Mouse (Mus musculus): ENCODE data around the gene Pdzd2. TPM values are rescaled to one million over a fixed set of nuclear protein-coding genes. Genes with fewer than 3 reads are reported as not detected.

The Pdzd2 gene
- polyA plus RNA-seq, 1 experiment = 2.4 TPM

GRCm38 (mm10) chr15:12357459-12357858 is 382.3 kb downstream of the Pdzd2 start:
- H3K27ac ChIP-seq (ENCODE audit: insufficient read depth, low read length) = no peak overlapping the region
- TF ChIP-seq POLR2A (IDR thresholded peaks at IDR 0.05; ENCODE audit: low read depth, low read length) (no peak), CTCF (IDR thresholded peaks at IDR 0.05; ENCODE audit: borderline replicate concordance, insufficient read depth, low read length) (no peak)
- H3K4me1 ChIP-seq (ENCODE audit: control insufficient read depth, insufficient read depth, low read length) = no peaks in the 10 kb centered on the region
- H3K4me3 ChIP-seq (ENCODE audit: insufficient read depth, low read length) = no peak overlapping the region

GRCm38 (mm10) chr15:12355907-12356306 is 383.8 kb downstream of the Pdzd2 start:
- no peak for TF ChIP-seq CTCF (IDR thresholded peaks at IDR 0.05; ENCODE audit: borderline replicate concordance, insufficient read depth, low read length)
- TF ChIP-seq POLR2A (IDR thresholded peaks at IDR 0.05; ENCODE audit: low read depth, low read length) = no peak
- H3K4me1 ChIP-seq (ENCODE audit: control insufficient read depth, insufficient read depth, low read length) = no peaks in the 10 kb centered on the region
- H3K27ac ChIP-seq (ENCODE audit: insufficient read depth, low read length) = no peak overlapping the region
- no peak overlapping the region for H3K4me3 ChIP-seq (ENCODE audit: insufficient read depth, low read length)

- no peak overlapping the region for H3K27ac ChIP-seq (ENCODE audit: insufficient read depth, low read length)
- H3K4me1 ChIP-seq (ENCODE audit: control insufficient read depth, insufficient read depth, low read length) = no peaks in the 10 kb centered on the region
- no peak overlapping the region for H3K4me3 ChIP-seq (ENCODE audit: insufficient read depth, low read length)
- TF ChIP-seq CTCF (IDR thresholded peaks at IDR 0.05; ENCODE audit: borderline replicate concordance, insufficient read depth, low read length) = no peak
- no peak for TF ChIP-seq POLR2A (IDR thresholded peaks at IDR 0.05; ENCODE audit: low read depth, low read length)
Measured at GRCm38 (mm10) chr15:12355261-12355660, 384.5 kb downstream of the Pdzd2 start.

GRCm38 (mm10) chr15:12354281-12354810 is 385.4 kb downstream of the Pdzd2 start:
- TF ChIP-seq CTCF (IDR thresholded peaks at IDR 0.05; ENCODE audit: borderline replicate concordance, insufficient read depth, low read length) (no peak), POLR2A (IDR thresholded peaks at IDR 0.05; ENCODE audit: low read depth, low read length) (no peak)
- H3K27ac ChIP-seq (ENCODE audit: insufficient read depth, low read length) = no peak overlapping the region
- H3K4me3 ChIP-seq (ENCODE audit: insufficient read depth, low read length) = no peak overlapping the region
- no peaks in the 10 kb centered on the region for H3K4me1 ChIP-seq (ENCODE audit: control insufficient read depth, insufficient read depth, low read length)

- no peak for TF ChIP-seq CTCF (IDR thresholded peaks at IDR 0.05; ENCODE audit: borderline replicate concordance, insufficient read depth, low read length)
- Histone ChIP-seq H3K27ac (ENCODE audit: insufficient read depth, low read length) (no peak overlapping the region), H3K4me1 (ENCODE audit: control insufficient read depth, insufficient read depth, low read length) (no peaks in the 10 kb centered on the region), H3K4me3 (ENCODE audit: insufficient read depth, low read length) (no peak overlapping the region)
Measured at GRCm38 (mm10) chr15:12351470-12351869, 388.3 kb downstream of the Pdzd2 start.

- Histone ChIP-seq H3K4me1 (ENCODE audit: control insufficient read depth, insufficient read depth, low read length) (no peaks in the 10 kb centered on the region), H3K27ac (ENCODE audit: insufficient read depth, low read length) (no peak overlapping the region), H3K4me3 (ENCODE audit: insufficient read depth, low read length) (no peak overlapping the region)
- TF ChIP-seq CTCF (IDR thresholded peaks at IDR 0.05; ENCODE audit: borderline replicate concordance, insufficient read depth, low read length) (no peak), POLR2A (IDR thresholded peaks at IDR 0.05; ENCODE audit: low read depth, low read length) (no peak)
Measured at GRCm38 (mm10) chr15:12349840-12350239, 389.9 kb downstream of the Pdzd2 start.

GRCm38 (mm10) chr15:12348950-12349349 is 390.8 kb downstream of the Pdzd2 start:
- H3K4me1 ChIP-seq (ENCODE audit: control insufficient read depth, insufficient read depth, low read length) = no peaks in the 10 kb centered on the region
- H3K4me3 ChIP-seq (ENCODE audit: insufficient read depth, low read length) = no peak overlapping the region
- TF ChIP-seq CTCF (IDR thresholded peaks at IDR 0.05; ENCODE audit: borderline replicate concordance, insufficient read depth, low read length) (no peak), POLR2A (IDR thresholded peaks at IDR 0.05; ENCODE audit: low read depth, low read length) (no peak)
- no peak overlapping the region for H3K27ac ChIP-seq (ENCODE audit: insufficient read depth, low read length)

GRCm38 (mm10) chr15:12346916-12347315 is 392.8 kb downstream of the Pdzd2 start:
- no peak overlapping the region for H3K27ac ChIP-seq (ENCODE audit: insufficient read depth, low read length)
- TF ChIP-seq CTCF (IDR thresholded peaks at IDR 0.05; ENCODE audit: borderline replicate concordance, insufficient read depth, low read length) (no peak), POLR2A (IDR thresholded peaks at IDR 0.05; ENCODE audit: low read depth, low read length) (no peak)
- no peaks in the 10 kb centered on the region for H3K4me1 ChIP-seq (ENCODE audit: control insufficient read depth, insufficient read depth, low read length)
- H3K4me3 ChIP-seq (ENCODE audit: insufficient read depth, low read length) = no peak overlapping the region

GRCm38 (mm10) chr15:12341401-12341758 is 398.3 kb downstream of the Pdzd2 start:
- Histone ChIP-seq H3K27ac (ENCODE audit: insufficient read depth, low read length) (no peak overlapping the region), H3K4me3 (ENCODE audit: insufficient read depth, low read length) (no peak overlapping the region), H3K4me1 (ENCODE audit: control insufficient read depth, insufficient read depth, low read length) (peaks cover 5% of the 10 kb centered on the region; the same call in 1 of the 2 replicates)
- TF ChIP-seq CTCF (IDR thresholded peaks at IDR 0.05; ENCODE audit: borderline replicate concordance, insufficient read depth, low read length) (no peak), POLR2A (IDR thresholded peaks at IDR 0.05; ENCODE audit: low read depth, low read length) (no peak)

- Histone ChIP-seq H3K4me3 (ENCODE audit: insufficient read depth, low read length) (no peak overlapping the region), H3K27ac (ENCODE audit: insufficient read depth, low read length) (no peak overlapping the region), H3K4me1 (ENCODE audit: control insufficient read depth, insufficient read depth, low read length) (peaks cover 5% of the 10 kb centered on the region; the same call in 1 of the 2 replicates)
- TF ChIP-seq POLR2A (IDR thresholded peaks at IDR 0.05; ENCODE audit: low read depth, low read length) (no peak), CTCF (IDR thresholded peaks at IDR 0.05; ENCODE audit: borderline replicate concordance, insufficient read depth, low read length) (no peak)
Measured at GRCm38 (mm10) chr15:12340536-12341400, 399.0 kb downstream of the Pdzd2 start.

Data from embryonic fibroblast, embryonic 13.5 days (primary cell).